Mouse (Mus musculus) frontal cortex, postnatal 25 days (tissue): Measurements from ENCODE around the gene E130114P18Rik.

Experiments used
- DNase-seq, 2 experiments: peaks; one replicate each; pipeline ENCODE4 v3.0.0; 2022; ENCODE audit warnings: low spot score in 2 of 2

The E130114P18Rik gene

GRCm38 (mm10) chr4:97564199-97564598, 213.7 kb downstream of the E130114P18Rik start:
- DNase-seq = no peak

GRCm38 (mm10) chr4:97557585-97557984, 220.3 kb downstream of the E130114P18Rik start:
- DNase-seq = no peak

- DNase-seq = no peak
Observed at GRCm38 (mm10) chr4:97544016-97544415, 233.9 kb downstream of the E130114P18Rik start.

DNA sequence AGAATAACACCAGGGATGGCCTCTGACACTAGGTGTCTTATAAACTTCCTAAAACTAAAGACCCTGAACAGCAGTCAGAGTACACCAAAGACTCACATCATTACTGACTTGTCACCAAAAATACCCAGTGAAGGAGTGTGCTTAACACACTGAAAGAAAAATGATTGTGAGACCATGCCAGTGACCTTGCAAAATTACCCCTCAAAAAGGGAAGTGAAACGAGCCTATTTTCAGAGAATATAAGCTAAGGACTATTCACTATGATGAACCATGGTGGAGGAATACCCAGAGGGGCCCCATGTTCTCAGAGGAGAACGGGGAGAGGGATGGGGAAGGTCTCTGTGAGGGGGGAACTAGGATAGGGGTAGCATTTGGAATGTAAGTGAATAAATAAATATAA, 245.8 kb downstream of the E130114P18Rik start:
- no peak for DNase-seq

DNA sequence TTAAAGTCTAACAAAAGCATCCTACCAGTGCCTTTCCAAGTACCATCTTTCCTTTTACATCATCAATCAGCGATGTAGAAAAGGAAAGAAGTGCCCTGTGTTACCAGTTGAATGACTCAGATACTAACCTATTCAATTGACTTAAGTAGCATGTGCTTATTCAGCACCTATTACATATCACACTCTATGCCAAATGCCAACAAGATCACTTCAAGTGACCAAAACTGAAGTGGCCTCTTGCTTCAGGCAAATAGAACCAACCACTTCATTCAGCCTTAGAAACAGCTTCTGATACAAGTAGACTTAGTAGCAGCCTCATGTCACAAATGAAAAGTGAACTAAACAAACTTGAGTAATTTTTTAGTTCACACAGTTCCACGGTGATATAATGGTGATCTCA, 249.4 kb downstream of the E130114P18Rik start:
- no peak for DNase-seq
